In genomic region chr11:51763213-51763907, GRCm38 (mm10) we compare ENCODE assay signal across 8 mouse cellular contexts. TPM values are rescaled to one million over a fixed set of nuclear protein-coding genes. Genes with fewer than 3 reads are reported as not detected.
DNase-seq lines count a peak whose midpoint lies in the region; ATAC-seq lines count a peak whose summit lies in the region.

Gene Sec24a (minus strand): TSS chr11:51763634.
Gene Sar1b (plus strand): TSS chr11:51763687.

- no peak within 1 kb of the TSS for H3K27ac ChIP-seq in intestine, embryonic 14.5 days (ENCODE audit: low read depth)

- WGBS in intestine, embryonic 14.5 days: under 1% methylated on average over 30 of the region's 30 CpGs

- intact Hi-C loops in left cerebral cortex, postnatal 14 days (cut with DNase I): no loop called here

- H3K4me2 ChIP-seq in intestine, embryonic 14.5 days (ENCODE audit: low read length): peak within 1 kb of the TSS; percentile 97

- ATAC-seq in intestine, embryonic 14.5 days (replicated peaks; ENCODE audit: low FRiP score, low TSS enrichment, low read depth): peak; percentile 93
- peak; percentile 98 for ATAC-seq in megakaryocyte-erythroid progenitor cell, adult 5-6 weeks (replicated peaks; ENCODE audit: low FRiP score, low TSS enrichment, poor library complexity, severe bottlenecking)

- no peaks in the 10 kb centered on the region for H3K36me3 ChIP-seq in intestine, embryonic 14.5 days (ENCODE audit: control insufficient read depth, insufficient read depth, low read length)

- DNase-seq in adrenal gland, adult 2 months: peak; percentile 89
- DNase-seq in embryo, embryonic 11 days: peak; percentile 88
- DNase-seq in gastrocnemius, postnatal 25 days: peak; percentile 87
- peak; percentile 83 for DNase-seq in intestine, embryonic 14.5 days (ENCODE audit: low spot score)
- DNase-seq in left cerebral cortex, postnatal 14 days (ENCODE audit: low spot score in 2 of 2): peak; percentile 73 to 84
- DNase-seq in right cerebral cortex, postnatal 14 days: peak; percentile 87
- peak; percentile 80 for DNase-seq in urinary bladder, postnatal 25 days (ENCODE audit: low spot score)

- peak within 1 kb of the TSS; percentile 98 for H3K4me3 ChIP-seq in intestine, embryonic 14.5 days (ENCODE audit: low read depth, low read length)

- peak within 1 kb of the TSS; percentile 93 for H3K9ac ChIP-seq in intestine, embryonic 14.5 days (ENCODE audit: low read length)

- no peaks in the 10 kb centered on the region for H3K27me3 ChIP-seq in intestine, embryonic 14.5 days (replicated peaks; ENCODE audit: control insufficient read depth, insufficient read depth, low read length)

- H3K9me3 ChIP-seq in intestine, embryonic 14.5 days (ENCODE audit: control insufficient read depth, low read length): no peaks in the 10 kb centered on the region

- H3K4me1 ChIP-seq in intestine, embryonic 14.5 days (replicated peaks; ENCODE audit: control insufficient read depth, insufficient read depth, low read length): peaks cover 7% of the 10 kb centered on the region

RNA-seq across cellular contexts. Expression of gene Sec24a, which starts in this region (rescaled TPM):
- 10 to 100 TPM; 25.2 to 56.7 TPM for total RNA-seq in adrenal gland, adult 2 months (2021)
- polyA plus RNA-seq in adrenal gland, adult 2 months (2012; rRNA removed): 21.7 and 26.6 TPM in 2 replicates
- 10 to 100 TPM; 33.2 to 33.3 TPM for total RNA-seq in gastrocnemius, postnatal 25 days (2021)
- 17.0 and 19.2 TPM in 2 replicates for polyA plus RNA-seq in intestine, embryonic 14.5 days (2014; fragmentation: Nextera tagmentation; extraction: Ambion mirVana)
- 10 to 100 TPM; 20.9 to 24.4 TPM for total RNA-seq in left cerebral cortex, postnatal 14 days (2021)
- total RNA-seq in megakaryocyte-erythroid progenitor cell, adult 5-6 weeks (2014; fragmentation: Nextera tagmentation): 23.5 and 30.5 TPM in 2 replicates
- 6.2 and 6.5 TPM in 2 replicates for total RNA-seq in megakaryocyte-erythroid progenitor cell, adult 5-6 weeks (2017)

RNA-seq across cellular contexts. Expression of gene Sar1b, which starts in this region (rescaled TPM):
- 100 to 1,000 TPM in 1 of 2 experiments, 10 to 100 TPM in 1; 97.8 to 121 TPM for total RNA-seq in adrenal gland, adult 2 months (2021)
- 5.7 and 6.6 TPM in 2 replicates for polyA plus RNA-seq in adrenal gland, adult 2 months (2012; rRNA removed)
- total RNA-seq in gastrocnemius, postnatal 25 days (2021): 100 to 1,000 TPM; 372 to 421 TPM
- polyA plus RNA-seq in intestine, embryonic 14.5 days (2014; fragmentation: Nextera tagmentation; extraction: Ambion mirVana): 119 and 123 TPM in 2 replicates
- total RNA-seq in left cerebral cortex, postnatal 14 days (2021): 10 to 100 TPM; 73.8 to 74.4 TPM
- 63.9 and 74.0 TPM in 2 replicates for total RNA-seq in megakaryocyte-erythroid progenitor cell, adult 5-6 weeks (2014; fragmentation: Nextera tagmentation)
- total RNA-seq in megakaryocyte-erythroid progenitor cell, adult 5-6 weeks (2017): 62.2 and 85.3 TPM in 2 replicates

Comparison
In these comparisons a context has a peak if more than half of its experiments do, and no peak if none do; other contexts are left out.
1. RNA of gene Sar1b (polyA plus RNA-seq): 119 to 123 TPM in intestine, embryonic 14.5 days; 5.7 to 6.6 TPM in adrenal gland, adult 2 months; every median in the first group is over 10 times any median in the second.
2. Peak in every context shown above with its lines, with median percentiles within 50 percentile points of each other: DNase-seq.